Mouse (Mus musculus) CH12.LX (cell line): Measurements from ENCODE around the gene Cln5. TPM values are rescaled to one million over a fixed set of nuclear protein-coding genes. Genes with fewer than 3 reads are reported as not detected.

ENCODE experiments used
- DNase-seq: peaks from one replicate; pipeline ENCODE4 v3.0.0-alpha.2; 2013; ENCODE audit errors: extremely low read depth
- H3K27ac ChIP-seq: 2 replicates; pipeline ENCODE4 v1.5.1; 2012; ENCODE audit warnings: low read depth, mild to moderate bottlenecking, control low read depth, moderate library complexity; ENCODE audit not compliant: insufficient read depth
- H3K27me3 ChIP-seq: replicated peaks from 2 replicates; pipeline ENCODE3; 2012; ENCODE audit warnings: inconsistent platforms
- H3K36me3 ChIP-seq, 2 experiments: replicated peaks in 1 of 2; 2 replicates each; pipeline versions ENCODE3 to v1.6.1; 2012; ENCODE audit warnings: inconsistent platforms in 1 of 2, low read length in 1 of 2, mild to moderate bottlenecking in 1 of 2, mixed read lengths in 1 of 2, moderate library complexity in 1 of 2; ENCODE audit not compliant: control insufficient read depth in 1 of 2, insufficient read depth in 1 of 2
- H3K4me1 ChIP-seq, 2 experiments: 2 replicates each; pipeline ENCODE4 v1.6.1; 2012; ENCODE audit warnings: inconsistent platforms in 1 of 2, moderate library complexity in 1 of 2; ENCODE audit not compliant: insufficient read depth in 2 of 2, control insufficient read depth in 1 of 2
- H3K4me2 ChIP-seq: 2 replicates; pipeline ENCODE4 v1.6.1; 2012; ENCODE audit warnings: low read depth, mild to moderate bottlenecking, control low read depth; ENCODE audit not compliant: poor library complexity, insufficient read depth, severe bottlenecking
- H3K4me3 ChIP-seq, 3 experiments: fragments of 150-350 bp in 1 of 3; sonication (generic) in 1 of 3; replicated peaks in 1 of 3; 2 replicates each; pipeline versions ENCODE3 to v1.5.1; 2011 to 2012; ENCODE audit warnings: low read depth in 2 of 3, low read length in 2 of 3, mild to moderate bottlenecking in 2 of 3, moderate library complexity in 2 of 3, control low read depth in 1 of 3, improper control_type of control experiment in 1 of 3, inconsistent platforms in 1 of 3, mixed read lengths in 1 of 3; ENCODE audit not compliant: poor library complexity in 1 of 3
- H3K79me2 ChIP-seq: replicated peaks from 2 replicates; pipeline ENCODE4 v1.6.1; 2012; ENCODE audit warnings: mild to moderate bottlenecking, moderate library complexity; ENCODE audit not compliant: control insufficient read depth, poor library complexity, insufficient read depth, severe bottlenecking; ENCODE audit errors: extremely low read depth
- H3K9ac ChIP-seq: 2 replicates; pipeline ENCODE4 v1.6.1; 2012; ENCODE audit warnings: low read depth, mild to moderate bottlenecking, control low read depth, moderate library complexity; ENCODE audit not compliant: insufficient read depth
- H3K9me3 ChIP-seq: replicated peaks from 2 replicates; pipeline ENCODE3; 2012; ENCODE audit warnings: low read length, inconsistent platforms, mixed read lengths
- CHD1 ChIP-seq: IDR thresholded peaks from 2 replicates; pipeline ENCODE4 v1.6.1; 2012; ENCODE audit warnings: low read depth, low read length, improper control_type of control experiment, inconsistent platforms
- CTCF ChIP-seq, 2 experiments: IDR thresholded peaks in 1 of 2; conservative IDR thresholded peaks in 1 of 2; 2 replicates each; pipeline ENCODE4 v1.5.1; 2011 to 2012; ENCODE audit warnings: low read depth in 2 of 2, low read length in 2 of 2, improper control_type of control experiment in 1 of 2, inconsistent platforms in 1 of 2, mild to moderate bottlenecking in 1 of 2, moderate library complexity in 1 of 2
- ELF1 ChIP-seq: IDR thresholded peaks from 2 replicates; pipeline ENCODE4 v1.6.1; 2014; ENCODE audit warnings: low read depth, mild to moderate bottlenecking, inconsistent platforms, low read length, improper control_type of control experiment
- ETS1 ChIP-seq: conservative IDR thresholded peaks from 2 replicates; pipeline ENCODE4 v1.6.1; 2012; ENCODE audit warnings: low read depth, mild to moderate bottlenecking, inconsistent platforms, low read length, improper control_type of control experiment, moderate library complexity
- MAFK ChIP-seq: IDR thresholded peaks from 2 replicates; pipeline ENCODE4 v1.6.1; 2011; ENCODE audit warnings: low read length, improper control_type of control experiment; ENCODE audit not compliant: insufficient replicate concordance
- MAZ ChIP-seq: IDR thresholded peaks from 2 replicates; pipeline ENCODE4 v1.6.1; 2012; ENCODE audit warnings: low read depth, mild to moderate bottlenecking, inconsistent platforms, low read length, improper control_type of control experiment, moderate library complexity
- NELFE ChIP-seq: IDR thresholded peaks from 2 replicates; pipeline ENCODE4 v1.6.1; 2011; ENCODE audit warnings: low read depth, low read length, improper control_type of control experiment
- POLR2AphosphoS2 ChIP-seq: IDR thresholded peaks from 2 replicates; pipeline ENCODE4 v1.6.1; 2011; ENCODE audit warnings: low read depth, low read length, improper control_type of control experiment
- RAD21 ChIP-seq: IDR thresholded peaks from 2 replicates; pipeline ENCODE4 v1.6.1; 2011; ENCODE audit warnings: low read depth, mild to moderate bottlenecking, low read length, improper control_type of control experiment, moderate library complexity
- RCOR1 ChIP-seq: conservative IDR thresholded peaks from 2 replicates; pipeline ENCODE4 v1.6.1; 2012; ENCODE audit warnings: low read depth, mild to moderate bottlenecking, inconsistent platforms, low read length, improper control_type of control experiment
- SMC3 ChIP-seq: IDR thresholded peaks from 2 replicates; pipeline ENCODE4 v1.6.1; 2011; ENCODE audit warnings: low read depth, low read length, improper control_type of control experiment
- TBP ChIP-seq: conservative IDR thresholded peaks from 2 replicates; pipeline ENCODE4 v1.6.1; 2011; ENCODE audit warnings: low read depth, low read length, improper control_type of control experiment
- ZKSCAN1 ChIP-seq: IDR thresholded peaks from 2 replicates; pipeline ENCODE4 v1.6.1; 2012; ENCODE audit warnings: low read depth, inconsistent platforms, low read length, improper control_type of control experiment, borderline replicate concordance
- dilution Hi-C: fragments of 300-500 bp; cut with MboI; formaldehyde crosslinking; loops from 2 replicates; pipeline ENCODE4 v1.14.3; 2020; ENCODE audit warnings: low sequenced_read_pairs; ENCODE audit not compliant: extremely low pct_unique_long_range_greater_than_20kb, extremely low pct_ligation_motif_present
- in situ Hi-C: fragments of 300-500 bp; cut with MboI; formaldehyde crosslinking; loops from 3 replicates; pipeline ENCODE4 v1.14.3; 2019; ENCODE audit warnings: low sequenced_read_pairs, low pct_ligation_motif_present, low pct_unique_long_range_greater_than_20kb, mixed read lengths
- polyA plus RNA-seq: library from polyadenylated mRNA; unstranded; fragments of >175 nt; gene quantifications from 2 replicates; pipeline ENCODE4 v1.2.1, GENCODE M21; 2012; ENCODE audit warnings: low read depth; ENCODE audit not compliant: insufficient read length
- total RNA-seq, 2 experiments: library from RNA; depleted of rRNA; stranded (reverse); fragments of 300-350 nt in 1 of 2; fragments of >200 nt in 1 of 2; gene quantifications; 2 replicates each; pipeline ENCODE4 v1.2.3; 2012 to 2014

Cln5 gene
- total and polyA plus RNA-seq, 3 experiments = 29.2 to 62.0 (median 34.7) TPM

DNA sequence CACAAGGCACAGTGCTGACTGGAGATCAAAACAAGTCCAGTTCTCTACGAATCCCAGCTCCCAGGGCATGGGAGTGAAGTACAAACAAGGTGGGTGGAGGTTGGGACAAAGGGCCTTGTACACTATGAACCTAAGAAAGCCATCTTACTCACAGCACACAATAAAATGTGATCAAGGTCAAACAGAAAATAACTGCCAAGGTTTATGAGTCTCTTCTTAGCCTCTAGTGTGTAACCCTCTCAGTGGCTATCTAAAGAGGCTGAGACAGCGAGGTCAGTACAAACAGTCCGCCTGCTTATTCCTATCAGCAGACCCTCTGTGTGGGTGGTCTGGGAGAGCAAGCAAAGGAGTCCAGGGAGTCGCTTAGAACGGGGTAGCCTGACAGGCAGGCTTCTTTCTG is 17.8 kb downstream of the Cln5 start:
- Histone ChIP-seq H3K79me2 (peaks cover 25% of the 10 kb centered on the region), H3K36me3 (peaks cover 56 to 89% of the 10 kb centered on the region in 2 experiments), H3K9ac (no peak overlapping the region), H3K4me2 (no peak overlapping the region), H3K9me3 (no peaks in the 10 kb centered on the region), H3K27me3 (no peaks in the 10 kb centered on the region), H3K4me1 (peaks cover 0 to 6% of the 10 kb centered on the region in 2 experiments; a peak in 2 of 4 replicates), H3K4me3 (no peak overlapping the region), H3K27ac (no peak overlapping the region)
- DNase-seq = no peak
- dilution Hi-C loops (no loop called here), in situ Hi-C loops (no loop called here)
- TF ChIP-seq POLR2AphosphoS2 = no peak
- TF ChIP-seq RCOR1 = no peak

DNA sequence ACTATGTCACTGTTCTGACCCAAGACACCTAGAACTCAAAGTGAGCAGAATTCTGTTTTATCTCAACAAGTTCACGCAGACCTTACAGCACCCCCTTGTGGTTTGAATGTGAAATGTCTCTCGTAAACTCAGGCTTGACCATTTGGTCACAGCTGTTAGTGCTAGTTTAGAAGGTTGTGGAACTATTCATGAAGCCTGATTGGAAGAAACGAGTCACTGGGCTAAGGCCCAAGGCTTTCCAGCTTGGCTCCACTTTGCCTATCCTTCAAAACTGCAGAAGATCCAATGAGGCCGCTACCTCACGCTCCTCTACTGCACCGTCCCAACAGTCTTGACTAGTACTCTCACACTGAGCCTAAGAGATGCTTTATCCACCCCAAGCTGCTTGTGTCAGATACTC is 18.6 kb downstream of the Cln5 start:
- peaks cover 56 to 91% of the 10 kb centered on the region in 2 experiments for H3K36me3 ChIP-seq
- no peak overlapping the region for H3K9ac ChIP-seq
- no peak overlapping the region for H3K27ac ChIP-seq
- H3K79me2 ChIP-seq = peaks cover 30% of the 10 kb centered on the region
- no peak overlapping the region for H3K4me3 ChIP-seq
- DNase-seq = peak; percentile 62
- H3K4me2 ChIP-seq = no peak overlapping the region
- no peaks in the 10 kb centered on the region for H3K27me3 ChIP-seq
- H3K9me3 ChIP-seq = no peaks in the 10 kb centered on the region
- TF ChIP-seq CTCF (conservative IDR thresholded peaks at IDR 0.05 in 1 of 2, IDR thresholded peaks at IDR 0.05 in 1 of 2; ENCODE audit: low read depth in 2 of 2, low read length in 2 of 2) = peak; percentile 75 to 83
- TF ChIP-seq RCOR1 = no peak
- TF ChIP-seq SMC3 = peak; percentile 75
- TF ChIP-seq RAD21 = peak; percentile 56
- no peak for TF ChIP-seq ZKSCAN1
- dilution Hi-C loops (no loop called here), in situ Hi-C loops (no loop called here)
- peaks cover 0 to 10% of the 10 kb centered on the region in 2 experiments; a peak in 2 of 4 replicates for H3K4me1 ChIP-seq

GRCm38 (mm10) chr14:103093236-103093635 is 23.2 kb downstream of the Cln5 start:
- dilution Hi-C loops (no loop called here), in situ Hi-C loops (no loop called here)
- Histone ChIP-seq H3K9me3 (no peaks in the 10 kb centered on the region), H3K27ac (no peak overlapping the region), H3K27me3 (no peaks in the 10 kb centered on the region), H3K4me3 (no peak overlapping the region), H3K9ac (no peak overlapping the region), H3K36me3 (peaks cover 40 to 77% of the 10 kb centered on the region in 2 experiments), H3K79me2 (peaks cover 48% of the 10 kb centered on the region), H3K4me2 (no peak overlapping the region; the same call in 1 of the 2 replicates), H3K4me1 (peaks cover 0 to 41% of the 10 kb centered on the region in 2 experiments; a peak in 2 of 4 replicates)
- no peak for DNase-seq
- TF ChIP-seq MAZ (no peak), ETS1 (no peak), CHD1 (no peak), MAFK (no peak), NELFE (no peak), ELF1 (no peak), TBP (no peak)
